Mouse (Mus musculus): ENCODE data around the gene Zfp511. TPM values are rescaled to one million over a fixed set of nuclear protein-coding genes. Genes with fewer than 3 reads are reported as not detected.
A peak's percentile ranks its signal among the peaks of the same experiment; 100 is the strongest.

Zfp511 gene
- total RNA-seq (2017) = 27.4 to 31.4 TPM (median 27.6 TPM) in 3 replicates

DNA sequence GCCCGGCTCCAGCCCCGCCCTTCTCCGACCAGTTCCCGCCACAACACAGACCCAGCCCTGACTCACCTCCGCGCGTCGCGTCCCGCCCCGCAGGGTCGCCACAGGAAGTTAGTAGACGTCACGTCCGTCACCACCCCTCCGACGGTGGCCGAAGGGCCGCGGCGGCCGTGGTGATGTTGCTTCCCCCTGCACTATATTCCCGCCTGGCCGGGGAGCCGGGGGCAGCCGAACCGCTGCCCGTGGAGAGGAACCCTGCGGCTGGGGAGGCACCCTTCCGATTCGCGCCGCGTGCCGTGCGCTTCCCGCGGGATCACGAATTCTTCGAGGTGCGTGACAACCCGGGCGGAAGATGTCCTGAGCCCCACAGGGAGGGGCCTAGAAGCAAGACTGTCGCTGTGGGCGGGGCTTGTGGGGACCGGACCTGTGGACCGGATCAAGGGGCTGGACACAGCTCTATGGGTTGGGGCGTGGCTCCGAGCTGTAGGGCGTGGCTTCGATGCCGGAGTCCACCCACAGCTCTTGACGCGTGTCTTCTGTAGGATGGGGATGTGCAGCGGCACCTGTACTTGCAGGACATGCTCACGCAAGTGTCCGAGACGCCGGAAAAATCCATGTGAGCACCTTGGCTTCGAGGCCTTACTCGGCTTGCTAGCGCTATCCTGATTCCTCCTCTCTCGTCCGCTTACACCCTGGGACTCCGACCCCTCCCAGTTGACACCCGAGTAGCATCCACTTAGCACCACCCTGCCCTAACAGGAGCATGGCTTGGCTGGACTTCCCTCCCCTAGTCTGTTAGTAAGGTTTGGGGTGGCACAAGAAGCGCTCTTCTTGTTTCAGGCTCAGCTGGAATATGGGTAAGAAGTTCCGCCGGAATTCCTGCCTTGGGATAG lies at the start of gene Zfp511, which contains the start of gene Tubgcp2:
Gene Zfp511 (plus strand): TSS at position 111 of the 890 bp plus-strand sequence.
Gene Tubgcp2 (minus strand): TSS at position 389 of the 890 bp plus-strand sequence.
- ATAC-seq (replicated peaks; ENCODE audit: insufficient number of reproducible peaks, low FRiP score, low TSS enrichment, poor library complexity, severe bottlenecking) = peak; percentile 94

DNA sequence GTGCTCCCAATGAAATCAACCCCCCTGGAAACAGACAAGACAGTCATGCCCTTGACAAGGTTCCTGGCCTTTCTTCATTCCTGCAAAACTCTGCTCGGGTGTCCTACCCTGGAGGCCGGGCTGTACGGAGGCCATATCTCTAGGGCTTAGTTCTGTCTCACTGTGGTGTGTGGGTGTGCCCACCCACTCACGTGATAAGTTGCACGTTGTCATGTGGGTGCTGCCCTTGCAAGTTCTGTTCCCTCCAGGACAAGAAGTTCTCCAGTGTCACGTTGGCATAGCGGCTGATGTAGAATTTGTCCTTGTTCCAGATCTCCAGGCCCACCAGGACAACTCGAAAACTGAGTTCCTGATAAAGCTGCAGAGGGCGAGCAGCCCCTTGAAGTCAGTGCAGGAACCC lies 47.9 kb upstream of the Zfp511 start:
- no peak for ATAC-seq (replicated peaks; ENCODE audit: insufficient number of reproducible peaks, low FRiP score, low TSS enrichment, poor library complexity, severe bottlenecking)

DNA sequence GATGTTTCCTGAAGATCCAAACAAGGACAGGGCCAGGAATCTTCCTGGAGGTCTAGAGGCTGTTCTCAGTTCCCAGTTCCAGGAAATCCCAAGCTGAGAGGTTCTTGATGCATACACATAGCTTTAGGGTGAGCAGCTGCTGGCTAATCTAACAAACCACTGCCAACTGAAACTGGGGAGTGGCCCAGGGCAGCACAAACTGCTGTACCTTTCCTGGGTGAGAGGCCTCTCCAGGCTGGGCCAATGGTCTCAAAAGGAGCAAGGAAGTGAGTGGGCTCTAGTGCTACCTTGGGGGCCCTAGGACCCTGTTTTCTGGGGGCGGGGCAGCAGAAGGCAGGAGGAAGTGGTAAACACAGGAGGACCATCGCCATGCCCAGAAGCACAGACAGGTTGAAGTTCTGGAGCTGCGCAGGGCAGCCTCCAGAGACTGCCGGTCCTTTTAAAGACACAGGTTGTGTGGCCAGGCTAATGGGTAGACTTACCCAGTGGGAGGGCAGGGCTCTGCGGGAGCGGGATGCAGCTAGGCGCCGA lies 45.3 kb upstream of the Zfp511 start:
- no peak for ATAC-seq (replicated peaks; ENCODE audit: insufficient number of reproducible peaks, low FRiP score, low TSS enrichment, poor library complexity, severe bottlenecking)

DNA sequence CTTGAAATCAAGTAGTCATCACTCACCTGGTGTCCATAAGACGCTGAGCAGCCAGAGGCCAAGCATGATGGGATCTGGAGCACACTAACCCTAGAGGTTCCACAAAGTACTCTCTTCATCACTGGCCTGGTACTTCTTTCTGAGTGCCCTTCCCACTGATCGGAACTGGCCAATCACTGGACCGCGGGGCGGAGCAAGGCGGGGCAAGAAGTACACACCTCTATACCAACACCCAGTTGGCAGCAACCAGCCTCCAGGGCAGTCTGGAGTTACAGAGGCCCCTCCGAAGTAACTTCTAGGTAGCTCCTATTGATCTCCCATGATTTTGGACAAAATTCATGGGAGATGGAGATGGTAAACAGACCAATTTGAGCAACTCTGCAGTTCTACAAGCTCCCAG lies 43.8 kb upstream of the Zfp511 start, which contains the start of gene Adam8:
Gene Adam8 (minus strand): TSS at position 157 of the 400 bp plus-strand sequence.
- ATAC-seq (replicated peaks; ENCODE audit: insufficient number of reproducible peaks, low FRiP score, low TSS enrichment, poor library complexity, severe bottlenecking) = peak; percentile 64

DNA sequence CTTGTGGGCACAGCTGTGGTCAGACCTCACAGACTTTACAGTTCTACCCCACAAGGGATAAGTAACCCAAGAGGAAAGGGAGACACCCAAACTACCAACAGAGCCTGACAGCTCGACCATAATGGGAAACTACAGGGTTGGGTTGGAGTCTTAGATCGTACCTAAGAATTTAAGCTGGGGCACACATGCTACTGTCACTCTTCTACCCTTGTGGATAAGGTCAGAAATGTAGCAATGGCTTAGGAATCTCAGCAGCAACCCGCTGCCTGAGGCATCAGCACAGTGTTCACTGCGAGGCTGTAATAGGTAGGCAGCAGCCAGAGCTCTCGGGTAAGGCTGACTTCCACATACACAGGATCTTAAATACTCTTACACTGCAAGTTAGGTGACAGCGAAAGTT lies 42.7 kb upstream of the Zfp511 start:
- ATAC-seq (replicated peaks; ENCODE audit: insufficient number of reproducible peaks, low FRiP score, low TSS enrichment, poor library complexity, severe bottlenecking) = no peak

DNA sequence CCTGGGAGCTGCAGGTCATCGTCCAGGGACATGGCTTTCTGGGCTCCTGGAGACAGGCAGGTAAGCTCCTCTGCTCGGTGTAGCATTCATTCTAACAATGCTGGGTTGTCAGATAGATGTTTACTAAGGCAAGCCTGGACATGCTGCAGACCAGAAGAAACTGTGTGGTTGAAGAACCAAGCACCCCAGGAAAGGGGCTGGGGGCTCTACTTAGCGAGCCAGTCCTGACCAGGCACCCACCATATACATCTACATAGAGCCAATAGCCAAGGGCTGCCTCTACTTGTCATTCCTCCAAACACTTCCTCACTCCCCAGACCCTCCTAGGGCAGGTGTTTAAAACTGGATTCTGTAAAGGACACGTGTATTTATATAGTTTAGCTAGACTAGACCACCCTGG lies 42.0 kb upstream of the Zfp511 start:
- no peak for ATAC-seq (replicated peaks; ENCODE audit: insufficient number of reproducible peaks, low FRiP score, low TSS enrichment, poor library complexity, severe bottlenecking)

DNA sequence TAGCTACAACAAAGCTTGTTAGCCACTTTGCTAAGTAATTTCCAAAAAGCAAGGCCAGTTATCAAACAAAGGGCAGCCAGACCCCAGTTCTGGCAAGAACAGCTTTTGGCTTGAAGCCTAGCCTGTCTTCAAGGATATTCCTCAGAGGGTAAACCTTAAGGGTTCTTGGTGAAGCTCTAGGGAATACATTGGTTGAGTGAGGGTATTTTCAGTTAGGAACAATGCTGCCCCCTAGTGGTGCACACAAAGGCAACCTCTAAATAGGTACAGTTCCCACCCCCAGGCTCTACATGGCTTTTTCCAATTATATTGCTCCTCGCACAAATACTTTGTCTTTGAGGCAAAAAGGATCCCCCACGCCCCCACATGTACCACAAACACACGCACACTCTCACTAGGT lies 41.5 kb upstream of the Zfp511 start:
- peak; percentile 41; the same call in 1 of the 2 replicates for ATAC-seq (replicated peaks; ENCODE audit: insufficient number of reproducible peaks, low FRiP score, low TSS enrichment, poor library complexity, severe bottlenecking)

DNA sequence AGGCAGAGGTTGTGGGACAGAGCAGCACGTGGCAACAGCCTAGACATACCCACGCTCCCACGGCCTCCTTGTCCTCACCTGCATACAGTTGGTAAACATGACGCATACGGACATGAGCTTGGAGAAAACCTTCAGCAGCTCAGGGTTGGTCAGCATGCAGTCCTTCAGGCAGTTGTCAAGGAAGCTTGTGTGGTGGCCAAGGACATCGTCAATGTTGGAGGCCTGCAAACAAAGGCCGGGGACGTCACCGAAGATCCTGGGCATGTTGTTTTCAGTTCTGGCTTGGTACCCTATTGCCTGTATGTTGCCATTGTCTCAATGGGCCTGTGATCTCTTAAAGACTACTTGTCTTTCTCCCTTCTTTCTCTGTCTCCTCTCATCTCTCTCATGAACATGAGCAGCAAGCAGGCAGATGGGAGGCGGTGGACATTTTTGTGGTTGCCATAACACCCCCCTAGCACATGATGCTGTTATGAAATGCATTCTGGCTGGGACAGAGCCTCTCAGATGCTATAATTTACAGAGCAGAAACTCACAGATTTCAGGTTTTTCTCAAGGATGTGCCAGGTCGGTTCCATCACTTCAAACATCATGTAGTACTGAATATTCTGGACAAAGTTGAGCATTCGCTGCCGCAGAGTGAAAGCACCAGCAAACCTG lies 37.4 kb upstream of the Zfp511 start:
- no peak for ATAC-seq (replicated peaks; ENCODE audit: insufficient number of reproducible peaks, low FRiP score, low TSS enrichment, poor library complexity, severe bottlenecking)

DNA sequence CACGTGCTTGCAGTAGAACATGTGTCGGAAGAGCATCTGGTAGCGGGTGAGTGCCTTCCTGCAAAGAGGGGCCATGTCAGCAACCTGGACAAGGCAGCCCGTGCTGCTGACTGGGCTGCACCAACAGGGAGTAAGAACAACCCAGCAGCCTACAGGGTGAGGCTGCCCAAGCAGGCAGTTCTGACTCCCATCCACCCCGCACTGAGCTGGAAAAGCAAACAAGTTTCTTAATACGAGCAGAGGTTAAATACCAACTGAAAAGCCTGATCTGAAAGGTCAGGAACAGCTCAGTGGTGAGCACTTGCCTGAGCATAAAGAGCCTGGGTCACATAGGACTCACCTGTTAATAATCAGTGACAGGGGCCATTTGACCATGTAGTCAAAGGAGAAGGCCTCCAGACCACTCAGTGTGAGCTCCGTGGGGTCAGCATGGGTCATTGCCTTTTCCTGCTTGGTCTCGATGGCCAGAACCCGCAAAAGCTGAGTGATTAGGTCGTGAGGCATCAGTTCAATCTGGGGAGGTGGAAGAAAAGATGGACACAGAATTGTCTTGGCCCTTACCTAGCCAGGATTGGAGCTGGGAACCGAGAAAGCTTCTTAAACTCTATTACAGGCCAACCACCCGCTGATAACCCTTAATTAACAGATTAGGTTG lies 35.0 kb upstream of the Zfp511 start:
- ATAC-seq (replicated peaks; ENCODE audit: insufficient number of reproducible peaks, low FRiP score, low TSS enrichment, poor library complexity, severe bottlenecking) = no peak

DNA sequence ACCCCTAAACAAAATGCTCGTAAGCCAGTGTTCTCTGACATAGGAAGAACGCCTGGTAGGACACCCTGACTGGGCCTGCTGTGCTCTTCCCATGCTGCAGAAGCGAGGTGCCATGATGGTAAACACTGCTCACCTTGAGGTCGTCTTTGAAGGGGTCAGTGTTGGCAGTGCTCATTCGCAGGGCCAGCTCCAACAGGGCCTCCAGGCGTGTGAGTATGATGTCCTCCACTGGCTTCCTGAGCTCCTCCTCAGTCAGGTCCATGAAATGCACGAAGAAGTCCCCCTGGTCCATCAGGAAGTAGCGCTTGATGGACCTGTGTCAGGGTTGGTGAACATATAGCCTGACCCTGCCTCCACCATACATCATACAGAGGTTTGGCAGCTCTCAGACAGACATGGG lies 31.5 kb upstream of the Zfp511 start:
- no peak for ATAC-seq (replicated peaks; ENCODE audit: insufficient number of reproducible peaks, low FRiP score, low TSS enrichment, poor library complexity, severe bottlenecking)

DNA sequence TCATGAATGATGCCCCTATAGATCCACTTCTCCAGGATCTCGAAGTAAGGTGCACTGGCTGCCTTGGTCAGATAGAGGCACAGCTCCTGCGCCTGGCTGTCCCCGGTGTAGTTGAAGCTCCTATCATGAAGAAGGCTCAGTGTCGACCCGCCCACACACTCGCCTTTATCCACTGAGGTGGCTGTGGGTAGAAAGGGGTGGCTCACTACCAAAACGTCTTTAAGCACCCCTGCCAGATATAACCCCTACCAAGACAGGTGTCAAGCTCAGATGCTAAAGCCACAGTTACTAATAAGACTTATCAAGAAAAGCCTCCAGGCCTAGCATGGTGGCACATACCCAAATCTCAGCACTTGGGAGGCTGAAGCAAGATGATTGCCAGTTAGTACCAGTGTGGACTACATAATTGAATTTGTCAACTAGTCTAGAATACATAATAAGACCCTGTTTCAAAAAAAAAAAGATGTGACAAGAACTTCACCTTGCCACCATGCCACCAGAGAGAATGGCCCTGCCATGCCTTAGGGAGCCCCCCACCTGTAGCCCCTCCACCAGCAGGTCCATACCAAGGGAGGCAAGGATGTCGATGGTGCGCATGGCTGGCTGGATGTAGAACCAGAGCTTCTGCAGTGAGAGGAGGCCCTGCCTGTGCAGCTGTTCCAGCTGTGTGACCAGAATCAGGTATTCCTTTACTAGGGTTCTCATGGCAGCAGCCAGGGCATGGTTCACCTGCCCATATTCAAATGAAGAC lies 29.2 kb upstream of the Zfp511 start:
- ATAC-seq (replicated peaks; ENCODE audit: insufficient number of reproducible peaks, low FRiP score, low TSS enrichment, poor library complexity, severe bottlenecking) = no peak

DNA sequence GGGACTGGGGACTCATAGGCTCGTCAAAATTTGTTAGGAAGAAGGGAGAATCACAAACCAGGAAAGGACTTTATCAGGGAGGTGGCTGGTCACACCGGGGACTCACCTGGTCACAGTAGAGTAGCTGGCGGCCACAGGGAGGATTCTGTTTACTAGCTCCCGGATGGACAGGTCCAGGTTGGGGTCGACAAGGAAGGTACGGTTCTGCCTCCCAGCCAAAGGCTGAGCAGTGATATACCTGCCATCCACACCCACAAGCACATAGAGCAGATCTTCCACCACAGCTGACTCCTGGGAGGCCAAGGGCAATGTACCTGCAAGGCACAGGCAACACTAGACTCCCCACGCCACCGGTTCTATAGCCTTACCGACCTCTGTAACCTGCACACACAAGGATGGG lies 28.4 kb upstream of the Zfp511 start:
- ATAC-seq (replicated peaks; ENCODE audit: insufficient number of reproducible peaks, low FRiP score, low TSS enrichment, poor library complexity, severe bottlenecking) = no peak

DNA sequence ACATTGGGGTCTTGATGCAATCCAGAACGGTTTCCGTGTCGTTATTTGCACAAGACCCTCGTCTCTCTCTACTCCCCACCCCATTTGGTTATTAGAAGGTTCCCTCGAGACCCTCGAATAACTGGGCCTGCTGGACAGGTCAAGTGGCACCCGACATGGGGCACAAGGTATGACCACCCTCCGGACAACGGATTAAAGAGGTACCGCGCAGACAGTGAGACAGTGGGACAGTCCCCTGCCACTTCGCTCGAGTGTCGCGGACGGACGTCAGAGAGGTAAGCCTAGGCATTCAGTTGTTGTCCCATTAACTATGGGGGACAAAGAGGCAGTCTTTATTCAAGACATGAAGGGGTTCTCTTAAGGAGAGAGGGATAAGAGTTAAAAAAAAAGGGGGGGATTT lies 24.9 kb upstream of the Zfp511 start:
- no peak for ATAC-seq (replicated peaks; ENCODE audit: insufficient number of reproducible peaks, low FRiP score, low TSS enrichment, poor library complexity, severe bottlenecking)

DNA sequence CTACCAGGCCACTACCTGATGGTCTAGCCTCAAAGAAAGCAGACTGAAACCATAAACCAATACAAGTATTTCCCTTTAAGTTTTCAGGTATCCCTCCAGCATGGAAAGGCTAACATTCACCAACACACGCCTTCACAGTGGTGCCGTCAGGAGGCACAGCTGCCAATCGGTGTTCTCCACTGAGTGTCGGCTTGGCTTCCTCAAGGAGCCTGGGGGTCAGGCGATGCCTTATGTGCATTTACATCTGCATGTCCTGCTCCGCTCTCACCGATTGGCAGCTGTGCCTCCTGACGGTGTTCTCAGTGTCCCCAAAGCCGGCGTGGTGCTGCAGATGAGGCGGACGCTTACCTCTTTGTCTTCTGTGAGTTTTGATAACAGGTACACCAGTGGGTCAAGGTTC lies 4.4 kb upstream of the Zfp511 start:
- ATAC-seq (replicated peaks; ENCODE audit: insufficient number of reproducible peaks, low FRiP score, low TSS enrichment, poor library complexity, severe bottlenecking) = no peak

DNA sequence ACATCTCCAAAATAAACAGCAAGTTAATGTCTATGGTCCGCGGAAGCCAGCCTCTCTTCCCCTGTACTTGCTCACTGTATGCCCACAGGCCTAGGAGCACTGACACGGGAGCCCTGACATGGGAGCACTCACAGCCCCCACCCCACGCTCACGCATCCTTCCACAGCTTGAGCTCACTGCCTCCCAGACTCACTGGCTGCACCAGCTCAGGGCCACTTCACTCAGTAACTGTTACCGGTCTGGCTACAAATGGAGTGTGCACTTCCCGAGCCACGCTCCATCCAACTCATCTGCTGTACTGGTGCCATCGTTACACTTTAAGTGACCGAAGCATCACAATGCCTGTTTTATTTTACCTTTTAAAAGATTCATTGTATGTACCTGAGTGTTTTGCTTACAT lies 3.8 kb upstream of the Zfp511 start:
- ATAC-seq (replicated peaks; ENCODE audit: insufficient number of reproducible peaks, low FRiP score, low TSS enrichment, poor library complexity, severe bottlenecking) = no peak

DNA sequence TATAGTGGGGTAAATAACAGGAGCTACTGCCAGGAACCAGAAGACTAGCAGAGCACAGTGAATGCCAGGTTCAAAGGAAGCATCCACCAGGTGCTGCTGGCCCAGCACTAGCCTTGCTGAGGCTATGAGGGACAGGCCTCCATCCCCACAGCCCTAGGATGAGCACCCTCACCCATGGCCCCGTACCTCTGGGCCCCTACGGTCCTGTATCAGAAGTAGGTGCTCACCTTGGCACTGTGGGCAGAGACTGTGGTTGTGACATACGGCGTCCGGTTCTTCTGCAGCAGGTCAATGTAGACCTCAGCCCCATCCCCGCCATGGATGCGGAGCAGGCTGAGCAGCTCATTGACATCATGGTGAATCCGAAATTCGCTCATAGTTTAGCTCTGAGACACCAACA lies 2.8 kb upstream of the Zfp511 start:
- ATAC-seq (replicated peaks; ENCODE audit: insufficient number of reproducible peaks, low FRiP score, low TSS enrichment, poor library complexity, severe bottlenecking) = no peak

DNA sequence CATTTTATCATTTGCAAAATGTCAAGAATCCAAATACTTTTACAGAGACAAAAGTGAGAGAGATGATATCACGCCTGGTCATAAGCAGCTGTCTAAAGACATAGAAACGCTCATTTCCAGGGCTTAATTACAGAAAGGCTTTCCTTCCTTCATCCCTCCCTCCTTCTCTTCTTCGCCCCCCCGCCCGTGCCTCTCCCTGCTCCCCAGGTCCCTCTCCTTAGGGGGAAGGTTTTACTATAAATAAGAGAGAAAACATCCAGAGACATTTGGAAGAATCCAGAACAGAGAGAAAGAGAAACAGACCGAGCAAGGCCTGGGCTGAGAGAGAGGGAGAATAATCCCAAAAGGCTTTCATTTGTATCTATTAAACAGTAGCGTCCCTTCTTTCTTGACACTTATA lies 735 bp upstream of the Zfp511 start:
- no peak for ATAC-seq (replicated peaks; ENCODE audit: insufficient number of reproducible peaks, low FRiP score, low TSS enrichment, poor library complexity, severe bottlenecking)

DNA sequence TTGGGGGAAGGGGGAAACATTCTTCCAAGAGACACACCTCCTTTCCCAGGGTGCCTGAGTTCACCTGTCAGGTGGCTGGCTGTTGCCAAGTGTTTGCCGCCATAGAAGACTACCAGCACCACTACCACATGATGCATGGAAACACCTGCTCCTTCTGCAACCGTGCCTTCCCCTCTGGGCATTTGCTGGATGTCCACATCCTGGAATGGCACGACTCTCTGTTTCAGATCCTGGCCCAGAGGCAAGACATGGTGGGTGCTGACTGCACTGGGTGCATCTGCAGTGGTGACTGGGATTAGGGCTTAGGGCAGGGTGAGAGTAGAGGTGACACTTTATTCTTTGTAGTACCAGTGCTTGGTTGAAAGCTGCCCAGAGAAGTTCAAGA lies 972 bp downstream of the Zfp511 start:
- ATAC-seq (replicated peaks; ENCODE audit: insufficient number of reproducible peaks, low FRiP score, low TSS enrichment, poor library complexity, severe bottlenecking) = no peak

DNA sequence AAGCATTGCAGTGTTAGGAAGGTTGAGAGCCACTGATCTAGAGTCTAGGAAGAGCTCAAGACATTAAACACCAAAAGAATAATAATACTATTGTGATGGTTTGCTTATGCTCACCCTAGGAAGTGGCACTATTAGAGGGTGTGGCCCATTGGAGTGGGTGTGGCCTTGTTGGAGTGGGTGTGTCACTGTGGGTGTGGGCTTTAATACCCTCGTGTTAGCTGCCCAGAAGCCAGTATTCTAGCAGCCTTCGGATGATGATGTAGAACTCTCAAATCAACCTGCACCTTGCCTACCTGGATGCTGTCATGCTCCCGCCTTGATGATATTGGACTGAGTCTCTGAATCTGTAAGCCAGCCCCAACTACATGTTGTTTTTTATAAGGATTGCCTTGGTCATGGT lies 6.5 kb downstream of the Zfp511 start:
- no peak for ATAC-seq (replicated peaks; ENCODE audit: insufficient number of reproducible peaks, low FRiP score, low TSS enrichment, poor library complexity, severe bottlenecking)
